Mouse (Mus musculus) ovary, adult 18-20 months (tissue): ENCODE measurements at regions not wholly inside any gene's neighbourhood (a gene's known extent, or its start where the extent isn't known, plus 50 kb on each side); places are given as distances from the start of the nearest gene placed in this dataset.

Experiments used
- DNase-seq: peaks from one replicate; pipeline ENCODE4 v3.0.0; 2022; ENCODE audit warnings: low spot score, mixed read lengths

- no peak for DNase-seq
Measured at GRCm38 (mm10) chr9:67165486-67165885, 116.3 kb upstream of the Tpm1 start.

- no peak for DNase-seq
Measured at GRCm38 (mm10) chr9:67163746-67164145, 114.5 kb upstream of the Tpm1 start.

- DNase-seq: no peak
Measured at GRCm38 (mm10) chr9:67160785-67161455, 111.7 kb upstream of the Tpm1 start.

- no peak for DNase-seq
Measured at GRCm38 (mm10) chr9:67160350-67160749, 111.1 kb upstream of the Tpm1 start.

GRCm38 (mm10) chr9:67156590-67157259 is 107.5 kb upstream of the Tpm1 start:
- no peak for DNase-seq

GRCm38 (mm10) chr9:67154062-67154461 is 104.9 kb upstream of the Tpm1 start:
- no peak for DNase-seq

- no peak for DNase-seq
Measured at GRCm38 (mm10) chr9:67153333-67153732, 104.1 kb upstream of the Tpm1 start.

- no peak for DNase-seq
Measured at GRCm38 (mm10) chr9:67147656-67148055, 98.5 kb upstream of the Tpm1 start.

GRCm38 (mm10) chr9:67145392-67145791 is 96.2 kb upstream of the Tpm1 start:
- no peak for DNase-seq

- no peak for DNase-seq
Measured at GRCm38 (mm10) chr9:67144511-67144910, 95.3 kb upstream of the Tpm1 start.

GRCm38 (mm10) chr9:67140319-67140887 is 91.2 kb upstream of the Tpm1 start:
- DNase-seq: no peak

- DNase-seq: no peak
Measured at GRCm38 (mm10) chr9:67137681-67138080, 88.5 kb upstream of the Tpm1 start.

- no peak for DNase-seq
Measured at GRCm38 (mm10) chr9:67137141-67137540, 87.9 kb upstream of the Tpm1 start.

GRCm38 (mm10) chr9:67136166-67136565 is 87.0 kb upstream of the Tpm1 start:
- no peak for DNase-seq

GRCm38 (mm10) chr9:67134378-67134777 is 85.2 kb upstream of the Tpm1 start:
- DNase-seq: no peak

- no peak for DNase-seq
Measured at GRCm38 (mm10) chr9:67132370-67132769, 83.2 kb upstream of the Tpm1 start.

GRCm38 (mm10) chr9:67130730-67131440 is 81.7 kb upstream of the Tpm1 start:
- DNase-seq: no peak

- no peak for DNase-seq
Measured at GRCm38 (mm10) chr9:67129891-67130290, 80.7 kb upstream of the Tpm1 start.

- no peak for DNase-seq
Measured at GRCm38 (mm10) chr9:67129095-67129494, 79.9 kb upstream of the Tpm1 start.

GRCm38 (mm10) chr9:67121691-67122090 is 72.5 kb upstream of the Tpm1 start:
- no peak for DNase-seq

- DNase-seq: no peak
Measured at GRCm38 (mm10) chr9:67118880-67119644, 69.9 kb upstream of the Tpm1 start.

GRCm38 (mm10) chr9:67118429-67118828 is 69.2 kb upstream of the Tpm1 start:
- no peak for DNase-seq
